Mouse (Mus musculus): ENCODE results near the gene Gm6337. TPM values are rescaled to one million over a fixed set of nuclear protein-coding genes. Genes with fewer than 3 reads are reported as not detected.
"Not testable (repeated sequence)": the region's sequence is repeated elsewhere in the genome, so short reads cannot be mapped to it uniquely, and the experiment has no call there.

Gm6337 gene
- not detected in 2 replicates for polyA plus RNA-seq (2012; rRNA removed)

- H3K4me3 ChIP-seq (ENCODE audit: low read depth, low read length); H3K27me3 ChIP-seq (ENCODE audit: control insufficient read depth, insufficient read depth, low read length); H3K27ac ChIP-seq (ENCODE audit: insufficient read depth, low read depth, low read length); H3K4me1 ChIP-seq (ENCODE audit: control insufficient read depth, insufficient read depth, insufficient read length, low read length); H3K36me3 ChIP-seq (ENCODE audit: control insufficient read depth, insufficient read depth, low read length): not testable (repeated sequence)
- 77% methylated on average over 4 of the region's 4 CpGs for WGBS
These were observed at the start of gene Gm6337 for GRCm38 (mm10) chr14:6058167-6058566. Gene Gm6337, minus strand, starts transcription at chr14:6058267.

- H3K4me3 ChIP-seq (ENCODE audit: low read depth, low read length) = not testable (repeated sequence)
- WGBS = 4% methylated on average over 9 of the region's 9 CpGs
These were observed 49.4 kb upstream of the Gm6337 start for GRCm38 (mm10) chr14:6107500-6107899.

GRCm38 (mm10) chr14:6093842-6094241, 35.8 kb upstream of the Gm6337 start, which contains the start of gene Gm8206:
Gene Gm8206, minus strand, starts transcription at chr14:6093942.
- H3K36me3 ChIP-seq (ENCODE audit: control insufficient read depth, insufficient read depth, low read length); H3K27me3 ChIP-seq (ENCODE audit: control insufficient read depth, insufficient read depth, low read length); H3K4me3 ChIP-seq (ENCODE audit: low read depth, low read length); H3K27ac ChIP-seq (ENCODE audit: insufficient read depth, low read depth, low read length); H3K4me1 ChIP-seq (ENCODE audit: control insufficient read depth, insufficient read depth, insufficient read length, low read length): not testable (repeated sequence)
- WGBS = 90% methylated on average over 2 of the region's 3 CpGs

More at GRCm38 (mm10) chr14:6107500-6107899, 49.4 kb upstream of the Gm6337 start:
- not testable (repeated sequence) for H3K4me1 ChIP-seq (ENCODE audit: control insufficient read depth, insufficient read depth, insufficient read length, low read length); H3K36me3 ChIP-seq (ENCODE audit: control insufficient read depth, insufficient read depth, low read length); H3K27me3 ChIP-seq (ENCODE audit: control insufficient read depth, insufficient read depth, low read length); H3K27ac ChIP-seq (ENCODE audit: insufficient read depth, low read depth, low read length)

Other genes with a start within 250 kb of the Gm6337 start
- gene Gm3424, start 227.9 kb downstream of the Gm6337 start, polyA plus RNA-seq (2012; rRNA removed) = not detected in 2 replicates
- not detected in 2 replicates for gene Gm8237, start 177.9 kb downstream of the Gm6337 start, polyA plus RNA-seq (2012; rRNA removed)
- gene Gm3248, start 96.5 kb downstream of the Gm6337 start, polyA plus RNA-seq (2012; rRNA removed) = not detected in 2 replicates
- gene Gm3453, start 79.1 kb downstream of the Gm6337 start, polyA plus RNA-seq (2012; rRNA removed) = not detected in 2 replicates
- gene Gm8206, start 35.7 kb upstream of the Gm6337 start, polyA plus RNA-seq (2012; rRNA removed) = not detected in 2 replicates
- 0.08 TPM in 1 of 2 replicates, not detected in the other for gene Gm3468, start 50.4 kb upstream of the Gm6337 start, polyA plus RNA-seq (2012; rRNA removed)
- gene Gm3476, start 67.5 kb upstream of the Gm6337 start, polyA plus RNA-seq (2012; rRNA removed) = not detected in 2 replicates
- not detected in 2 replicates for gene Gm21560, start 161.0 kb upstream of the Gm6337 start, polyA plus RNA-seq (2012; rRNA removed)
- gene Gm3411, start 229.0 kb upstream of the Gm6337 start, polyA plus RNA-seq (2012; rRNA removed) = not detected in 2 replicates
- gene Gm21103, start 246.6 kb upstream of the Gm6337 start, polyA plus RNA-seq (2012; rRNA removed) = not detected in 2 replicates